Mouse (Mus musculus) CH12.LX (cell line): Measurements from ENCODE around the gene Rab8b. TPM values are rescaled to one million over a fixed set of nuclear protein-coding genes. Genes with fewer than 3 reads are reported as not detected.

Experiments used
- DNase-seq: peaks from one replicate; pipeline ENCODE4 v3.0.0-alpha.2; 2013; ENCODE audit errors: extremely low read depth
- H3K27ac ChIP-seq: 2 replicates; pipeline ENCODE4 v1.5.1; 2012; ENCODE audit warnings: low read depth, mild to moderate bottlenecking, control low read depth, moderate library complexity; ENCODE audit not compliant: insufficient read depth
- H3K27me3 ChIP-seq: replicated peaks from 2 replicates; pipeline ENCODE3; 2012; ENCODE audit warnings: inconsistent platforms
- H3K36me3 ChIP-seq, 2 experiments: replicated peaks in 1 of 2; 2 replicates each; pipeline versions ENCODE3 to v1.6.1; 2012; ENCODE audit warnings: inconsistent platforms in 1 of 2, low read length in 1 of 2, mild to moderate bottlenecking in 1 of 2, mixed read lengths in 1 of 2, moderate library complexity in 1 of 2; ENCODE audit not compliant: control insufficient read depth in 1 of 2, insufficient read depth in 1 of 2
- H3K4me1 ChIP-seq, 2 experiments: 2 replicates each; pipeline ENCODE4 v1.6.1; 2012; ENCODE audit warnings: inconsistent platforms in 1 of 2, moderate library complexity in 1 of 2; ENCODE audit not compliant: insufficient read depth in 2 of 2, control insufficient read depth in 1 of 2
- H3K4me2 ChIP-seq: 2 replicates; pipeline ENCODE4 v1.6.1; 2012; ENCODE audit warnings: low read depth, mild to moderate bottlenecking, control low read depth; ENCODE audit not compliant: poor library complexity, insufficient read depth, severe bottlenecking
- H3K4me3 ChIP-seq, 3 experiments: fragments of 150-350 bp in 1 of 3; sonication (generic) in 1 of 3; replicated peaks in 1 of 3; 2 replicates each; pipeline versions ENCODE3 to v1.5.1; 2011 to 2012; ENCODE audit warnings: low read depth in 2 of 3, low read length in 2 of 3, mild to moderate bottlenecking in 2 of 3, moderate library complexity in 2 of 3, control low read depth in 1 of 3, improper control_type of control experiment in 1 of 3, inconsistent platforms in 1 of 3, mixed read lengths in 1 of 3; ENCODE audit not compliant: poor library complexity in 1 of 3
- H3K79me2 ChIP-seq: replicated peaks from 2 replicates; pipeline ENCODE4 v1.6.1; 2012; ENCODE audit warnings: mild to moderate bottlenecking, moderate library complexity; ENCODE audit not compliant: control insufficient read depth, poor library complexity, insufficient read depth, severe bottlenecking; ENCODE audit errors: extremely low read depth
- H3K9ac ChIP-seq: 2 replicates; pipeline ENCODE4 v1.6.1; 2012; ENCODE audit warnings: low read depth, mild to moderate bottlenecking, control low read depth, moderate library complexity; ENCODE audit not compliant: insufficient read depth
- H3K9me3 ChIP-seq: replicated peaks from 2 replicates; pipeline ENCODE3; 2012; ENCODE audit warnings: low read length, inconsistent platforms, mixed read lengths
- BHLHE40 ChIP-seq: IDR thresholded peaks from 2 replicates; pipeline ENCODE4 v1.6.1; 2011; ENCODE audit warnings: mild to moderate bottlenecking, low read depth, low read length, improper control_type of control experiment
- CHD2 ChIP-seq: IDR thresholded peaks from 2 replicates; pipeline ENCODE4 v1.6.1; 2011; ENCODE audit warnings: low read length, improper control_type of control experiment
- CTCF ChIP-seq, 2 experiments: IDR thresholded peaks in 1 of 2; conservative IDR thresholded peaks in 1 of 2; 2 replicates each; pipeline ENCODE4 v1.5.1; 2011 to 2012; ENCODE audit warnings: low read depth in 2 of 2, low read length in 2 of 2, improper control_type of control experiment in 1 of 2, inconsistent platforms in 1 of 2, mild to moderate bottlenecking in 1 of 2, moderate library complexity in 1 of 2
- E2F4 ChIP-seq: IDR thresholded peaks from 2 replicates; pipeline ENCODE4 v1.6.1; 2011; ENCODE audit warnings: low read depth, low read length, improper control_type of control experiment; ENCODE audit not compliant: insufficient replicate concordance
- EP300 ChIP-seq: IDR thresholded peaks from 2 replicates; pipeline ENCODE4 v1.6.1; 2011; ENCODE audit warnings: low read length, improper control_type of control experiment
- GABPA ChIP-seq: IDR thresholded peaks from 2 replicates; pipeline ENCODE4 v1.6.1; 2012; ENCODE audit warnings: low read depth, low read length, improper control_type of control experiment, inconsistent platforms; ENCODE audit not compliant: insufficient replicate concordance
- HCFC1 ChIP-seq: IDR thresholded peaks from 2 replicates; pipeline ENCODE4 v1.6.1; 2012; ENCODE audit warnings: low read depth, mild to moderate bottlenecking, inconsistent platforms, low read length, improper control_type of control experiment
- IRF4 ChIP-seq: IDR thresholded peaks from 2 replicates; pipeline ENCODE4 v1.6.1; 2014; ENCODE audit warnings: low read depth, mild to moderate bottlenecking, inconsistent platforms, low read length, improper control_type of control experiment
- JUND ChIP-seq: conservative IDR thresholded peaks from 2 replicates; pipeline ENCODE4 v1.6.1; 2011; ENCODE audit warnings: low read depth, low read length, improper control_type of control experiment
- KAT2A ChIP-seq: IDR thresholded peaks from 2 replicates; pipeline ENCODE4 v1.6.1; 2012; ENCODE audit warnings: low read length, improper control_type of control experiment, inconsistent platforms; ENCODE audit not compliant: insufficient replicate concordance
- MAFK ChIP-seq: IDR thresholded peaks from 2 replicates; pipeline ENCODE4 v1.6.1; 2011; ENCODE audit warnings: low read length, improper control_type of control experiment; ENCODE audit not compliant: insufficient replicate concordance
- MAZ ChIP-seq: IDR thresholded peaks from 2 replicates; pipeline ENCODE4 v1.6.1; 2012; ENCODE audit warnings: low read depth, mild to moderate bottlenecking, inconsistent platforms, low read length, improper control_type of control experiment, moderate library complexity
- MEF2A ChIP-seq: IDR thresholded peaks from 2 replicates; pipeline ENCODE4 v1.6.1; 2014; ENCODE audit warnings: low read depth, mild to moderate bottlenecking, inconsistent platforms, low read length, improper control_type of control experiment, borderline replicate concordance
- MXI1 ChIP-seq: IDR thresholded peaks from 2 replicates; pipeline ENCODE4 v1.6.1; 2011; ENCODE audit warnings: mild to moderate bottlenecking, low read depth, low read length, improper control_type of control experiment
- MYC ChIP-seq: IDR thresholded peaks from 2 replicates; pipeline ENCODE4 v1.6.1; 2011; ENCODE audit warnings: low read depth, mild to moderate bottlenecking, improper control_type of control experiment, low read length
- NELFE ChIP-seq: IDR thresholded peaks from 2 replicates; pipeline ENCODE4 v1.6.1; 2011; ENCODE audit warnings: low read depth, low read length, improper control_type of control experiment
- PAX5 ChIP-seq: IDR thresholded peaks from 2 replicates; pipeline ENCODE4 v1.6.1; 2012; ENCODE audit warnings: low read length, inconsistent platforms, mixed read lengths
- POLR2A ChIP-seq: IDR thresholded peaks from 2 replicates; pipeline ENCODE4 v1.6.1; 2011; ENCODE audit warnings: low read depth, mild to moderate bottlenecking, improper control_type of control experiment, low read length
- POLR2AphosphoS2 ChIP-seq: IDR thresholded peaks from 2 replicates; pipeline ENCODE4 v1.6.1; 2011; ENCODE audit warnings: low read depth, low read length, improper control_type of control experiment
- RAD21 ChIP-seq: IDR thresholded peaks from 2 replicates; pipeline ENCODE4 v1.6.1; 2011; ENCODE audit warnings: low read depth, mild to moderate bottlenecking, low read length, improper control_type of control experiment, moderate library complexity
- RCOR1 ChIP-seq: conservative IDR thresholded peaks from 2 replicates; pipeline ENCODE4 v1.6.1; 2012; ENCODE audit warnings: low read depth, mild to moderate bottlenecking, inconsistent platforms, low read length, improper control_type of control experiment
- SIN3A ChIP-seq: IDR thresholded peaks from 2 replicates; pipeline ENCODE4 v1.6.1; 2012; ENCODE audit warnings: low read length, improper control_type of control experiment, inconsistent platforms
- SMC3 ChIP-seq: IDR thresholded peaks from 2 replicates; pipeline ENCODE4 v1.6.1; 2011; ENCODE audit warnings: low read depth, low read length, improper control_type of control experiment
- UBTF ChIP-seq: IDR thresholded peaks from 2 replicates; pipeline ENCODE4 v1.6.1; 2012; ENCODE audit warnings: low read depth, mild to moderate bottlenecking, inconsistent platforms, low read length, improper control_type of control experiment, moderate library complexity
- USF2 ChIP-seq: conservative IDR thresholded peaks from 2 replicates; pipeline ENCODE4 v1.6.1; 2011; ENCODE audit warnings: low read depth, low read length, improper control_type of control experiment
- ZKSCAN1 ChIP-seq: IDR thresholded peaks from 2 replicates; pipeline ENCODE4 v1.6.1; 2012; ENCODE audit warnings: low read depth, inconsistent platforms, low read length, improper control_type of control experiment, borderline replicate concordance
- ZNF384 ChIP-seq: IDR thresholded peaks from 2 replicates; pipeline ENCODE4 v1.6.1; 2012; ENCODE audit warnings: low read depth, low read length, improper control_type of control experiment, inconsistent platforms
- dilution Hi-C: fragments of 300-500 bp; cut with MboI; formaldehyde crosslinking; loops from 2 replicates; pipeline ENCODE4 v1.14.3; 2020; ENCODE audit warnings: low sequenced_read_pairs; ENCODE audit not compliant: extremely low pct_unique_long_range_greater_than_20kb, extremely low pct_ligation_motif_present
- in situ Hi-C: fragments of 300-500 bp; cut with MboI; formaldehyde crosslinking; loops from 3 replicates; pipeline ENCODE4 v1.14.3; 2019; ENCODE audit warnings: low sequenced_read_pairs, low pct_ligation_motif_present, low pct_unique_long_range_greater_than_20kb, mixed read lengths
- polyA plus RNA-seq: library from polyadenylated mRNA; unstranded; fragments of >175 nt; gene quantifications from 2 replicates; pipeline ENCODE4 v1.2.1, GENCODE M21; 2012; ENCODE audit warnings: low read depth; ENCODE audit not compliant: insufficient read length
- total RNA-seq, 2 experiments: library from RNA; depleted of rRNA; stranded (reverse); fragments of 300-350 nt in 1 of 2; fragments of >200 nt in 1 of 2; gene quantifications; 2 replicates each; pipeline ENCODE4 v1.2.3; 2012 to 2014

The Rab8b gene
- total and polyA plus RNA-seq, 3 experiments, result 12.2 to 28.0 (median 26.1) TPM

DNA sequence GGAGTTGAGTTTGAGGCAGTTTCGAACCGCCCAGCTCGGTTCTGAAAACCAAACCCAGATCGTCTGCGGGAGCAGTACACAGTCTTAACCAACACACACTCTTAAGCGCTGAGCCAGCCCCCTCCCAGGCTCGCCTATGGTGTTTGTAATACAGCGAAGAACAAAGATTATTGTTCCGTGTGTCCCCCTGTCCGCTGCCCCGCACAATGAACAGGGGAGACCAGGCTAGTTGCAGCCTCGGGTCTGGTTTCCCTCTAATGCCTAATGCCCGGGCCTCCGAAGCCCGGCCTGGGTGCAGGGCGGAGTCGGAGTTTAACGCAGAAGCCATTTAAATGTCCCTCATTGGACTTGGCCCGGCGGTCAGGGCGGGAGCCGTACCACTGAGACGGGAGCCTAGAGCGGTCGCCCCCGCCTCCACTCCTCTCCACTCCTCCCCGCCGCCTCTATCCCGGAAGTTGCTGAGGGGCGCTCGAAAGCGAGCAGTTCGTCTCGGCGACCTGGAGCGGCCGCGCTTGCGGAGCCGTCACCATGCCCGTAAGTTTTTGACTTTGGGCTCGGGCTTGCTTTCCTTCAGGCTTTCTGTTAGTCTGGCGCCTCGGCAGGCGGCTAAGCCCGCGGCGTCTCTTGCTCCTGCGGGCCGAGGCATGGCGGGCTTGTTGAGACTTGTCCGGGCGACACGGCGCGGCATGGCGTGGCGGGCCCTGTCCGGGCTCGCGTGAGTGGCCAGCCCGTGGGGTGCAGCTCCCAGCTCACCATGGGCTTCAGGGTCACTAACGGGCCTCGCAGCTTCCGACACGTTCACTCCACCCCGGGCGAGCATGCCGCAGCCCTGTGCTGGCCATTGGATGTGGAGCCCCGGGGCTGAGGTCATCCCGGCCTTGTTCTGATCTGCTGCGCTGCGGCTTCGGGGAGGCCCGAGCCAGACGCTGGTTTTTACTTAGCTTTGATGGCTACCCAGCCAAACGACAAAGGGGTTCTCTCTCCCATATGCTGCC, 26.5 kb upstream of the Rab8b start, which contains the start of gene Rps27l (continued):
- TF ChIP-seq SIN3A (peak; percentile 92), RAD21 (no peak), POLR2AphosphoS2 (peak; percentile 88; the same call in 1 of the 2 replicates), MAZ (peak; percentile 87), JUND (no peak), ZKSCAN1 (no peak), CTCF (conservative IDR thresholded peaks at IDR 0.05 in 1 of 2, IDR thresholded peaks at IDR 0.05 in 1 of 2; ENCODE audit: low read depth in 2 of 2, low read length in 2 of 2) (no peak), KAT2A (peak; percentile 61; the same call in 1 of the 2 replicates), ZNF384 (no peak), MYC (peak; percentile 81), PAX5 (no peak), RCOR1 (no peak)

GRCm38 (mm10) chr9:66945161-66945560, 25.7 kb upstream of the Rab8b start:
- Histone ChIP-seq H3K9ac (peak overlapping the region; percentile 76), H3K4me2 (peak overlapping the region; percentile 33), H3K79me2 (peaks cover 13% of the 10 kb centered on the region), H3K9me3 (no peaks in the 10 kb centered on the region), H3K4me3 (peak overlapping the region; percentile 45 to 81 (median 59)), H3K4me1 (peaks cover 5 to 19% of the 10 kb centered on the region in 2 experiments; a peak in 3 of 4 replicates), H3K36me3 (peaks cover 8 to 15% of the 10 kb centered on the region in 2 experiments), H3K27ac (no peak overlapping the region), H3K27me3 (no peaks in the 10 kb centered on the region)
- TF ChIP-seq BHLHE40 (no peak), ZKSCAN1 (no peak), MEF2A (no peak), NELFE (no peak), USF2 (no peak), CTCF (conservative IDR thresholded peaks at IDR 0.05 in 1 of 2, IDR thresholded peaks at IDR 0.05 in 1 of 2; ENCODE audit: low read depth in 2 of 2, low read length in 2 of 2) (no peak), MAFK (no peak), HCFC1 (no peak), CHD2 (no peak), EP300 (no peak), POLR2A (no peak), SMC3 (no peak), RAD21 (no peak), MXI1 (no peak), IRF4 (no peak), GABPA (no peak), UBTF (no peak), RCOR1 (no peak), E2F4 (no peak)
- in situ Hi-C loops, result loop anchor here (10.0 kb wide), 1 partner anchor 90 kb away; no protein-coding TSS in a partner anchor
- dilution Hi-C loops, result no loop called here
- no peak for DNase-seq
